Mouse (Mus musculus) lung, embryonic 16.5 days (tissue): ENCODE data around the gene Haus2. TPM values are rescaled to one million over a fixed set of nuclear protein-coding genes. Genes with fewer than 3 reads are reported as not detected.
"Not testable (repeated sequence)": the region's sequence is repeated elsewhere in the genome, so short reads cannot be mapped to it uniquely, and the experiment has no call there.

Experiments
- ATAC-seq: fragments of 200-750 bp; cut with Nextera tagmentation; 2 replicates; pipeline ENCODE4 v1.8.0; 2017; ENCODE audit warnings: low read depth, mild to moderate bottlenecking, moderate library complexity
- H3K27ac ChIP-seq: fragments of 300-500 bp; sonication (generic); 2 replicates; pipeline ENCODE4 v1.5.1; 2014; ENCODE audit warnings: mild to moderate bottlenecking, control low read depth, low read length
- H3K27me3 ChIP-seq: fragments of 300-500 bp; sonication (generic); 2 replicates; pipeline ENCODE4 v1.6.1; 2014; ENCODE audit warnings: low read depth, low read length, mixed read lengths; ENCODE audit not compliant: control insufficient read depth, insufficient read depth
- H3K36me3 ChIP-seq: fragments of 300-500 bp; sonication (generic); 2 replicates; pipeline ENCODE4 v1.6.1; 2014; ENCODE audit warnings: low read length; ENCODE audit not compliant: control insufficient read depth, insufficient read depth
- H3K4me1 ChIP-seq: fragments of 300-500 bp; sonication (generic); replicated peaks from 2 replicates; pipeline ENCODE4 v1.6.1; 2014; ENCODE audit warnings: low read length, mixed read lengths; ENCODE audit not compliant: control insufficient read depth, insufficient read depth
- H3K4me2 ChIP-seq: fragments of 300-500 bp; sonication (generic); 2 replicates; pipeline ENCODE4 v1.6.1; 2014; ENCODE audit warnings: low read depth, low read length, control low read depth
- H3K4me3 ChIP-seq: fragments of 300-500 bp; sonication (generic); 2 replicates; pipeline ENCODE4 v1.5.1; 2014; ENCODE audit warnings: mild to moderate bottlenecking, low read length, control low read depth
- H3K9ac ChIP-seq: fragments of 300-500 bp; sonication (generic); 2 replicates; pipeline ENCODE4 v1.6.1; 2014; ENCODE audit warnings: low read length, control low read depth
- H3K9me3 ChIP-seq: fragments of 300-500 bp; sonication (generic); 2 replicates; pipeline ENCODE4 v1.6.1; 2016; ENCODE audit warnings: low read length; ENCODE audit not compliant: control insufficient read depth
- WGBS: fragments of 180-500 bp; shearing (Covaris S2); extraction: QIAGEN DNeasy Blood & Tissue Kit; methylation state at CpG from one replicate; pipeline ENCODE4 v1.1.7; 2014; 5-methylcytosine and 5-hydroxymethylcytosine counted together
- polyA plus RNA-seq: library from polyadenylated mRNA; unstranded; fragments of >200 nt; fragmentation: Nextera tagmentation; extraction: Ambion mirVana; gene quantifications from 2 replicates; pipeline ENCODE4 v1.2.1, GENCODE M21; 2015

The Haus2 gene
- polyA plus RNA-seq: 21.6 and 23.1 TPM in 2 replicates

- Histone ChIP-seq H3K9ac (peak within 1 kb of the TSS; percentile 89), H3K4me1 (peaks cover 14% of the 10 kb centered on the region), H3K4me2 (peak within 1 kb of the TSS; percentile 88), H3K27me3 (no peaks in the 10 kb centered on the region), H3K27ac (peak within 1 kb of the TSS; percentile 96), H3K9me3 (no peaks in the 10 kb centered on the region), H3K36me3 (peaks cover 7% of the 10 kb centered on the region; the same call in 1 of the 2 replicates), H3K4me3 (peak within 1 kb of the TSS; percentile 61)
- WGBS: under 1% methylated on average over 52 of the region's 52 CpGs
- peak; percentile 98 for ATAC-seq
Observed at GRCm38 (mm10) chr2:120608830-120609723, at the start of gene Haus2, which contains the start of gene Lrrc57. Gene Haus2 (plus strand): TSS chr2:120609383. Gene Lrrc57 (minus strand): TSS chr2:120609520.

- Histone ChIP-seq H3K9ac (no peak overlapping the region), H3K4me2 (no peak overlapping the region), H3K9me3 (no peaks in the 10 kb centered on the region), H3K27ac (no peak overlapping the region), H3K4me1 (peaks cover 8% of the 10 kb centered on the region), H3K4me3 (no peak overlapping the region), H3K36me3 (no peaks in the 10 kb centered on the region), H3K27me3 (no peaks in the 10 kb centered on the region)
- 76% methylated on average over 1 of the region's 1 CpGs for WGBS
- no peak for ATAC-seq
Observed at GRCm38 (mm10) chr2:120561524-120561923, 47.7 kb upstream of the Haus2 start.

GRCm38 (mm10) chr2:120562859-120563234 lies 46.3 kb upstream of the Haus2 start:
- H3K4me1 ChIP-seq: peaks cover 8% of the 10 kb centered on the region
- peak overlapping the region; percentile 80 for H3K9ac ChIP-seq
- peak overlapping the region; percentile 69 for H3K4me2 ChIP-seq
- no peaks in the 10 kb centered on the region for H3K27me3 ChIP-seq
- WGBS: 18% methylated on average over 9 of the region's 9 CpGs
- no peaks in the 10 kb centered on the region for H3K36me3 ChIP-seq
- ATAC-seq: no peak
- peak overlapping the region; percentile 79 for H3K4me3 ChIP-seq
- H3K27ac ChIP-seq: peak overlapping the region; percentile 51
- no peaks in the 10 kb centered on the region for H3K9me3 ChIP-seq

- no peaks in the 10 kb centered on the region for H3K36me3 ChIP-seq
- H3K4me3 ChIP-seq: peak within 1 kb of the TSS; percentile 79
- H3K4me1 ChIP-seq: peaks cover 8% of the 10 kb centered on the region
- H3K9ac ChIP-seq: peak within 1 kb of the TSS; percentile 80
- H3K27me3 ChIP-seq: no peaks in the 10 kb centered on the region
- ATAC-seq: peak; percentile 79
- under 1% methylated on average over 41 of the region's 50 CpGs for WGBS
- peak within 1 kb of the TSS; percentile 69 for H3K4me2 ChIP-seq
- peak within 1 kb of the TSS; percentile 51 for H3K27ac ChIP-seq
- H3K9me3 ChIP-seq: no peaks in the 10 kb centered on the region
Observed at GRCm38 (mm10) chr2:120563235-120563990, 45.8 kb upstream of the Haus2 start, which contains the start of gene Zfp106. Gene Zfp106 (minus strand): TSS chr2:120563843.

- H3K9me3 ChIP-seq, H3K9ac ChIP-seq, H3K4me3 ChIP-seq, ATAC-seq, H3K4me2 ChIP-seq, H3K27ac ChIP-seq, H3K36me3 ChIP-seq, H3K27me3 ChIP-seq: not testable (repeated sequence)
- peaks cover 14% of the 10 kb centered on the region for H3K4me1 ChIP-seq
- 93% methylated on average over 4 of the region's 4 CpGs for WGBS
Observed at GRCm38 (mm10) chr2:120564548-120565188, 44.5 kb upstream of the Haus2 start.

- no peak overlapping the region for H3K9ac ChIP-seq
- WGBS: 69% methylated on average over 2 of the region's 2 CpGs
- peaks cover 14% of the 10 kb centered on the region for H3K4me1 ChIP-seq
- no peaks in the 10 kb centered on the region for H3K9me3 ChIP-seq
- H3K4me3 ChIP-seq: no peak overlapping the region
- ATAC-seq: no peak
- H3K36me3 ChIP-seq: no peaks in the 10 kb centered on the region
- no peaks in the 10 kb centered on the region for H3K27me3 ChIP-seq
- H3K27ac ChIP-seq: no peak overlapping the region
- H3K4me2 ChIP-seq: no peak overlapping the region
Observed at GRCm38 (mm10) chr2:120565363-120565762, 43.8 kb upstream of the Haus2 start.

GRCm38 (mm10) chr2:120566886-120567797 lies 42.0 kb upstream of the Haus2 start, which contains the start of gene Snap23:
Gene Snap23 (plus strand): TSS chr2:120567671.
- Histone ChIP-seq H3K27me3 (no peaks in the 10 kb centered on the region), H3K4me3 (peak within 1 kb of the TSS; percentile 67), H3K4me2 (peak within 1 kb of the TSS; percentile 59), H3K4me1 (peaks cover 14% of the 10 kb centered on the region), H3K27ac (peak within 1 kb of the TSS; percentile 90), H3K9me3 (no peaks in the 10 kb centered on the region), H3K9ac (peak within 1 kb of the TSS; percentile 85), H3K36me3 (peaks cover 2% of the 10 kb centered on the region; the same call in 1 of the 2 replicates)
- ATAC-seq: peak; percentile 97
- WGBS: under 1% methylated on average over 42 of the region's 42 CpGs

- peak overlapping the region; percentile 85 for H3K9ac ChIP-seq
- H3K27ac ChIP-seq: peak overlapping the region; percentile 90
- WGBS: 0% methylated on average over 22 of the region's 22 CpGs
- H3K4me3 ChIP-seq: peak overlapping the region; percentile 67
- H3K36me3 ChIP-seq: peaks cover 2% of the 10 kb centered on the region; the same call in 1 of the 2 replicates
- peak; percentile 73 for ATAC-seq
- no peaks in the 10 kb centered on the region for H3K9me3 ChIP-seq
- no peaks in the 10 kb centered on the region for H3K27me3 ChIP-seq
- H3K4me1 ChIP-seq: peaks cover 10% of the 10 kb centered on the region
- H3K4me2 ChIP-seq: peak overlapping the region; percentile 59
Observed at GRCm38 (mm10) chr2:120567798-120568320, 41.3 kb upstream of the Haus2 start.
